Mouse (Mus musculus) liver, adult 2 months (tissue): ENCODE measurements at regions not wholly inside any gene's neighbourhood (a gene's known extent, or its start where the extent isn't known, plus 50 kb on each side); places are given as distances from the start of the nearest gene placed in this dataset.

Experiments
- DNase-seq: peaks from one replicate; pipeline ENCODE4 v3.0.0-alpha.2; 2011; ENCODE audit warnings: low read depth, low spot score; ENCODE audit errors: extremely low read depth
- H3K27ac ChIP-seq: fragments of 200-500 bp; replicated peaks from 2 replicates; pipeline ENCODE4 v1.5.1; 2012; ENCODE audit warnings: low read depth, mild to moderate bottlenecking, control low read depth, inconsistent platforms, low read length; ENCODE audit not compliant: insufficient read depth
- H3K27me3 ChIP-seq: fragments of 200-500 bp; 2 replicates; pipeline ENCODE4 v1.6.1; 2012; ENCODE audit warnings: mild to moderate bottlenecking, moderate library complexity, low read length, inconsistent platforms; ENCODE audit not compliant: control insufficient read depth, insufficient read depth
- H3K36me3 ChIP-seq: fragments of 200-500 bp; 2 replicates; pipeline ENCODE4 v1.6.1; 2012; ENCODE audit warnings: low read length, inconsistent platforms; ENCODE audit not compliant: control insufficient read depth, insufficient read depth
- H3K4me1 ChIP-seq: fragments of 200-500 bp; 2 replicates; pipeline ENCODE4 v1.6.1; 2011; ENCODE audit warnings: low read length; ENCODE audit not compliant: control insufficient read depth, insufficient read depth
- H3K4me3 ChIP-seq: fragments of 200-500 bp; 2 replicates; pipeline ENCODE4 v1.5.1; 2011; ENCODE audit warnings: low read depth, mild to moderate bottlenecking, control low read depth, low read length, moderate library complexity; ENCODE audit not compliant: insufficient read depth
- H3K79me2 ChIP-seq: fragments of 200-500 bp; 2 replicates; pipeline ENCODE4 v1.6.1; 2012; ENCODE audit warnings: inconsistent platforms, mild to moderate bottlenecking, low read length, moderate library complexity; ENCODE audit not compliant: control insufficient read depth, insufficient read depth
- H3K9ac ChIP-seq: fragments of 200-500 bp; 2 replicates; pipeline ENCODE4 v1.6.1; 2012; ENCODE audit warnings: low read depth, mild to moderate bottlenecking, control low read depth, inconsistent platforms, low read length
- CTCF ChIP-seq: fragments of 200-500 bp; IDR thresholded peaks from 2 replicates; pipeline ENCODE4 v1.5.1; 2011; ENCODE audit warnings: low read depth, low read length, control low read depth
- POLR2A ChIP-seq: fragments of 200-500 bp; IDR thresholded peaks from 2 replicates; pipeline ENCODE4 v1.6.1; 2011; ENCODE audit warnings: low read length, control low read depth; ENCODE audit not compliant: insufficient read depth; ENCODE audit errors: extremely low read depth
- WGBS: fragments of 180-500 bp; shearing (Covaris S2); methylation state at CpG from one replicate; pipeline ENCODE4 v1.1.7; 2018; 5-methylcytosine and 5-hydroxymethylcytosine counted together

DNA sequence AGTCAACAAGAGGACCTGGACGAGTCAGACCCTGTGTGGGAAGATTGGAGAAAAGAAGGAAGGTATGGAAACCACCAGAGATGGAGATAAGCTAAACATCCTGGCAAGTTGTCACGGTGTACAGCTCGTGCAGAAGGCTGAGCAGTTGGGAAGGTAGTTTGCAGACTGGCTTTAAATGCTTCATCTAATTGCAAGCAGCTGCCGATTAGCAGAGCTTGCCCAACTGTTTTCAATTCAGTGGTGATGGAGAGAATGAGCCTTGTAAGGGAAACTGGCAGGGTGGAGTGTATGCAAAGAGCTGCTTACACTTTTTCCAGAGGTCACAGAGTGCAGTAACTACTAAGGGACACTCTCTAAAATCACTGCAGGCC, 71.6 kb upstream of the Prdm1 start:
- TF ChIP-seq CTCF (no peak), POLR2A (no peak)
- Histone ChIP-seq H3K4me3 (0 out of 2 replicates have a peak overlapping the region, but pooled peaks have one; percentile 20), H3K27ac (peak overlapping the region; percentile 48), H3K79me2 (no peaks in the 10 kb centered on the region), H3K9ac (no peak overlapping the region), H3K27me3 (no peaks in the 10 kb centered on the region), H3K4me1 (peaks cover 4% of the 10 kb centered on the region), H3K36me3 (no peaks in the 10 kb centered on the region)
- 65% methylated on average over 4 of the region's 4 CpGs for WGBS
- DNase-seq: no peak

GRCm38 (mm10) chr10:44599331-44599963, 71.1 kb upstream of the Prdm1 start:
- TF ChIP-seq POLR2A: no peak
- Histone ChIP-seq H3K4me1 (no peaks in the 10 kb centered on the region), H3K4me3 (no peak overlapping the region), H3K27me3 (no peaks in the 10 kb centered on the region), H3K27ac (peak overlapping the region; percentile 76), H3K79me2 (no peaks in the 10 kb centered on the region), H3K36me3 (no peaks in the 10 kb centered on the region), H3K9ac (no peak overlapping the region)
- DNase-seq: no peak
- WGBS: 70% methylated on average over 10 of the region's 10 CpGs

GRCm38 (mm10) chr10:44598615-44599014, 70.3 kb upstream of the Prdm1 start:
- WGBS: 90% methylated on average over 3 of the region's 3 CpGs
- Histone ChIP-seq H3K4me3 (no peak overlapping the region), H3K9ac (no peak overlapping the region), H3K36me3 (no peaks in the 10 kb centered on the region), H3K27ac (peak overlapping the region; percentile 76), H3K79me2 (no peaks in the 10 kb centered on the region), H3K27me3 (no peaks in the 10 kb centered on the region), H3K4me1 (no peaks in the 10 kb centered on the region)
- no peak for DNase-seq
- TF ChIP-seq POLR2A: no peak
- no peak for TF ChIP-seq CTCF

DNA sequence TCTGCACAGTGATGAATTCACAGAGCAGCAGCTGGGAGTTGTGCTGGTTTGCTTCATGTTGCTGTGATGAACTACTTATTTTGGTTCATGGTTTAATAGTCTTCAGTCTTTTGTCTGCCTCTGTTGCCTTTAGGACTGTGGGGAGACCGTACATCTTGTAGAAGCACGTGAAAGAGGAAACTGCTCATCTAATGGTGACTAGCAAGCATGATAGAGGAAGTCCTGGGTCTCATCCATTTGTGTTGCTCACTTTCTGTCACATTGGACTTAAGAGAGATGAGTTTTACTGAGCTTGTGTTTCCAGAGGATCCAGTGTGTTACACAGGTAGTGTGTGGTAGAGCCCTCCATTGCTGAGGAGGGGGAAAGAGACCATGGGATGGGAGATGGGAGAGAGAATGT, 67.6 kb upstream of the Prdm1 start:
- Histone ChIP-seq H3K4me3 (no peak overlapping the region), H3K4me1 (no peaks in the 10 kb centered on the region), H3K27me3 (no peaks in the 10 kb centered on the region), H3K36me3 (no peaks in the 10 kb centered on the region), H3K9ac (no peak overlapping the region), H3K79me2 (no peaks in the 10 kb centered on the region), H3K27ac (no peak overlapping the region)
- 85% methylated on average over 2 of the region's 2 CpGs for WGBS
- no peak for DNase-seq
- TF ChIP-seq CTCF (no peak), POLR2A (no peak)

GRCm38 (mm10) chr10:44589842-44590241, 61.5 kb upstream of the Prdm1 start:
- DNase-seq: no peak
- Histone ChIP-seq H3K9ac (no peak overlapping the region), H3K4me3 (no peak overlapping the region), H3K79me2 (no peaks in the 10 kb centered on the region), H3K4me1 (no peaks in the 10 kb centered on the region), H3K27me3 (no peaks in the 10 kb centered on the region), H3K36me3 (no peaks in the 10 kb centered on the region), H3K27ac (no peak overlapping the region; the same call in 1 of the 2 replicates)
- WGBS: 90% methylated on average over 6 of the region's 6 CpGs
- TF ChIP-seq POLR2A (no peak), CTCF (no peak)

GRCm38 (mm10) chr10:44589352-44589751, 61.1 kb upstream of the Prdm1 start:
- H3K27me3 ChIP-seq: no peaks in the 10 kb centered on the region
- H3K36me3 ChIP-seq: no peaks in the 10 kb centered on the region
- DNase-seq: peak; percentile 61
- H3K4me3 ChIP-seq: no peak overlapping the region
- TF ChIP-seq CTCF (no peak), POLR2A (no peak)
- H3K27ac ChIP-seq: no peak overlapping the region
- no peaks in the 10 kb centered on the region for H3K4me1 ChIP-seq
- H3K79me2 ChIP-seq: no peaks in the 10 kb centered on the region
- H3K9ac ChIP-seq: no peak overlapping the region
